Mouse (Mus musculus) adrenal gland, adult 8-10 months (tissue): Measurements from ENCODE around the gene 9930022D16Rik. TPM values are rescaled to one million over a fixed set of nuclear protein-coding genes. Genes with fewer than 3 reads are reported as not detected.

Experiments used
- DNase-seq: peaks from one replicate; pipeline ENCODE4 v3.0.0; 2022
- total RNA-seq, 4 experiments: library from RNA; stranded (reverse); gene quantifications; 2 replicates each; pipeline ENCODE4 v1.2.4; 2022

9930022D16Rik gene
- total RNA-seq, 4 experiments from 2014 or later, result not detected

- no peak for DNase-seq
Observed at GRCm38 (mm10) chr11:109417472-109418040, 3.8 kb downstream of the 9930022D16Rik start.

GRCm38 (mm10) chr11:109419461-109419860 is 5.7 kb downstream of the 9930022D16Rik start:
- no peak for DNase-seq

GRCm38 (mm10) chr11:109419961-109420566 is 6.3 kb downstream of the 9930022D16Rik start:
- DNase-seq, result no peak

- DNase-seq, result no peak
Observed at GRCm38 (mm10) chr11:109420567-109420962, 6.8 kb downstream of the 9930022D16Rik start.

GRCm38 (mm10) chr11:109421205-109421604 is 7.5 kb downstream of the 9930022D16Rik start:
- no peak for DNase-seq

GRCm38 (mm10) chr11:109422263-109422662 is 8.5 kb downstream of the 9930022D16Rik start:
- no peak for DNase-seq

- DNase-seq, result no peak
Observed at GRCm38 (mm10) chr11:109423294-109423693, 9.6 kb downstream of the 9930022D16Rik start.

- peak; percentile 99 for DNase-seq
Observed at GRCm38 (mm10) chr11:109425392-109426271, 11.9 kb downstream of the 9930022D16Rik start, which contains the start of gene Amz2. Gene Amz2, plus strand, starts transcription at chr11:109425946.

GRCm38 (mm10) chr11:109426272-109426586 is 12.5 kb downstream of the 9930022D16Rik start:
- no peak for DNase-seq

GRCm38 (mm10) chr11:109427353-109427752 is 13.6 kb downstream of the 9930022D16Rik start:
- DNase-seq, result no peak

GRCm38 (mm10) chr11:109434233-109434798 is 20.6 kb downstream of the 9930022D16Rik start:
- no peak for DNase-seq

- no peak for DNase-seq
Observed at GRCm38 (mm10) chr11:109436889-109437288, 23.2 kb downstream of the 9930022D16Rik start.

- DNase-seq, result no peak
Observed at GRCm38 (mm10) chr11:109439209-109439608, 25.5 kb downstream of the 9930022D16Rik start.

- DNase-seq, result peak; percentile 83
Observed at GRCm38 (mm10) chr11:109439829-109440340, 26.2 kb downstream of the 9930022D16Rik start.

GRCm38 (mm10) chr11:109440641-109441040 is 26.9 kb downstream of the 9930022D16Rik start:
- DNase-seq, result no peak

- DNase-seq, result no peak
Observed at GRCm38 (mm10) chr11:109441119-109441518, 27.4 kb downstream of the 9930022D16Rik start.

GRCm38 (mm10) chr11:109442166-109442730 is 28.5 kb downstream of the 9930022D16Rik start:
- no peak for DNase-seq

GRCm38 (mm10) chr11:109443468-109444263 is 29.9 kb downstream of the 9930022D16Rik start:
- no peak for DNase-seq

- no peak for DNase-seq
Observed at GRCm38 (mm10) chr11:109444600-109444999, 30.9 kb downstream of the 9930022D16Rik start.

GRCm38 (mm10) chr11:109445438-109446035 is 31.8 kb downstream of the 9930022D16Rik start:
- no peak for DNase-seq

GRCm38 (mm10) chr11:109451169-109451568 is 37.5 kb downstream of the 9930022D16Rik start:
- no peak for DNase-seq
